Mouse (Mus musculus) brain, embryonic 18.5 days (tissue): Measurements from ENCODE around the gene Fgf9.

ENCODE experiments used
- DNase-seq: peaks from one replicate; pipeline ENCODE4 v3.0.0-alpha.2; 2012; ENCODE audit warnings: low read depth, low spot score

Gene Fgf9

DNA sequence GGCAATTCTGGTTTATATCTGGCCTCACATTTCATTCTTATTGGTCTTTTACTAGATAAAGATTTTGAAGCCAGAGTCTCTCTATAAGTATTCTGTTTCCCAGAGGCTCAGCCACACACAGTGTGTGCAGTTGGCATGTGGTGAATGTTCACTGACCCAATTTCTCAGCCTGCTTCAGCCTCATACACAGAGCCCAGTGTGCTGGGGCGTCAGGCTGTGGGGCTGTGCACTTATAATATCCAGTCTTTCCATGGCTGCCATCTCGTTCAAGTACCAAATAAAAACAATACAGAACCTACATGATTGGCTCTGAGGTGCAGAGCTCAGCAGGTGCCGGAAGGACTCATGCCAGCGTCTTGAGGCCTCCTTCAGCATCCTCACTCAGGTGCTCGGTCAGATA is 19.1 kb downstream of the Fgf9 start:
- no peak for DNase-seq

DNA sequence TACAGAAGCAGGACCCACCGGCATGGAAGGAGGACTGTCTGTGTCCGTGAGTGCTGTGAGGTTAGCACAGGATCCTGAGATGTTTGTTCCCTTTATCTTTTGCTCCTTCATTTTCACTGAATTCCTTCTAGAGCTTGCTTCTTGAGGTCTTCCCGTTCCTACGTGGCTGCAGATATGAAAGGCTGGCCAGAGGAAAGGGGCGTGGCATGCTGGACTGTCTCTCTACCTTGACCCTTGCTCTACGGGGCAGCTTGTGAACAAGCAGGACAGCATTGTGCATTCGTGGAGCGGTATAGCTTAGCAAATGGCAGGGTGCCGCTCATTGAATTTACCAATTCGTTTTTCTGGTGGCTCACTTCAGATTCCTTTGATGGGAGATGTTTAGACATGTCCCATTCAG is 21.0 kb downstream of the Fgf9 start:
- no peak for DNase-seq

DNA sequence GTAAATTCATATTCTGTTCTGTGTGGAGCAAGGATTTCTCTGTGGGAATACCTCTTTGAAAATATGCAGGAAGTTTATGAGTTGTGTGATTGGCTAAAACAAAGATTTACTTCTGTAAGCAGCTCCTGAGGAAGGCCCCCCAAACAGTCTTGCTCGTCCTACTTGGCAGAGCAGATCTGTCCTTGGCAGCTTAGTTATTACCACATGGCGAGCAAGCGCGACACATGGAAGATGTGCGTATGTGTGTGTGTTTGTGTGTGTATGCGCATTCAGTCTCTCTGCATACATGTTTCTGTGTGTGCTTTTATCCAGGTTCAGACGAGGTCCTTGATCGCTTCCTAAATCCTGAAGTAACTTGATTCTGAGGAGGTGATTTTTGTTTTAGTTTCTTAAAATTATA is 29.3 kb downstream of the Fgf9 start:
- no peak for DNase-seq

DNA sequence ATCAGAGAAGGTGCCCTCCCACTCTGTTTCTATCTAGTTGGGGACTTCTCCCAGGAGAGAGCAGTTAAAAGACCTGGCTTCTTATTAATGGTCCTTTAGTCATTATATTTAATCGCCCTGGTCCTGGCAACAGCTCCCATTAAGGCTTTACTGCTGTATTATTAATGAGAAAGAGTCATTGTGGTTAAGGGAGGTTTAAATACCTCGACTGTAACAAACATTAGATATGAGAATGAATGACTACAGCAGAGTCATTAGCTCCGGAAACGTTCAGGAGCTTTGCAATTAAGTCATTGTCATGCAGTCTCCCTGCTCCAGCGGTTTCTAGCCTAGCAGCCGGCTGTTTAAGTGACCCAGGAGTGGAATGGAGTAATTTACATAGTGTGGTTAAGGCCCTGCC is 31.0 kb downstream of the Fgf9 start:
- no peak for DNase-seq

DNA sequence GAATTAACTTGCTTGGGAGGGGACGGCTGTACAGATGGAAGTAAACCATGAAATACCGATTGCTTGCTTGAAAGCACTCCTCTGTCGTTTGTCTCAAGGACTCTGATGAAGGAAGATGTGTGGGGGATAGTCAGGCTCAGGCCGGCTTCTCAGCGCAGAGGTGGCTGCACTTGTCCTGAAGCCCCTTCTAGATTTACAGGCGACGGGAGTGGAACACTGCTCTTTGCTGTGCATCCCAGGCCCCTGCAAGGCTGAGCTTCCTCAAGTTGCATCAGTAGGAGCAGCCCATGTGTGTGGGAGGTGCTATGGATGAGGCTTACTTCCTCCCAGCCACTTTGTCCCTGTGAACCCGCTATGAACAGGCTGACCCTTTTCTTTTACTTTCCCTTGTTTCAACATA is 33.9 kb downstream of the Fgf9 start:
- no peak for DNase-seq

DNA sequence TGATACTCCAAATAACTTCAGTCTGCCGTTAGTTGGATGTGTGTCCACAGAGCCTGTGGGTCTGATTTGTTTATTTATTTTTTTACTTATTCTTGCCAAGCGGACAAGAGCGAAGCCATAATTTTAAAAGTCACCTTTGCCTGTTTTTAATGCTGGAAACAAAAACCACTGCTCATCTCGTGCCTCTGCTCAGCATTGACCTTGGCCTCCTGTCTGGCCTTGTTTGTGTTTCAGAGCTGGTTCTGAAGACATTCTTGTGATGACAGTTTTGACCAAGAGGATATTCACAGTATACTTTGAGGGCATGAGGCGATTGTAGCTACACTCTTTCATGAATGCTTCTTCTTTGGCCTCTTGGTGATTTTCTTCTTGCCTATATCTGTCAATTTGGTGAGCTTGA is 35.2 kb downstream of the Fgf9 start:
- DNase-seq = no peak

DNA sequence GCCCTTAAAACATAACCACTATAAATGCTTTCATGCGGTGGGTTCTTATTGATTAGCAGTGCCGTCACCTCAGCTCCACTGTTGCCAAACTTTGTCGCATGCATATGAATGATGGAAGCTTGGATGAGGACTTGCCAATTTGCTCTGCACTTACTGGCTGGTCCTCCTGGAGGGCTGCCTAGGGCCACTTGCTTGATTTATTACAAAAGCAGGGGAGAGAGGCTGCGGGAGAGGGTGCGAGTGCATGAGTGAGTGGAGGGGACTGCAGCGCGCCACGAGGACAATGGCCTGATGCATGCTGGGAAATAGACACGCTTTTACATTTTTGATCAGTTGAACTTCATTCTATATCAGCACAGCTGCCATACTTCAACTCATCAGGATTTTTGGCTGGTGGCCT is 39.3 kb downstream of the Fgf9 start:
- DNase-seq = no peak

DNA sequence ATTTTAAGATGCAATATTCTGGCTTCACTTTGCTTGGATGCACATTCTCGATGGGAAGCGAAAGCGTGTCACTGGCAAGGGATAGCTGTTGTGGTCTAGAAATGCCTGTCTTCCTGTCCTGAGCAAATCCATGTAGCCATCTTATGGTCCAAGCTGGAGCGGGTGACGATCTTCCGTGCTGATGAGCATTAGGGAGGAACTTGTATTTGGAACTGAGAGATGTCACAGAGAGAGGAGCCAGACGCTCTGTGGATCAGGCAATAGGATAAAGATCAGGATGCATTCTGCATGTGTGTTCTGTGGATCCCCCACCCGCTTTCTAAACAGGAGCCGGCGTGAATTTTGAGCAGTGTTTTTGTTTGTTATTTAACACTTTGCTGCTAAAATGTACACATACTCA is 41.2 kb downstream of the Fgf9 start:
- DNase-seq = no peak

DNA sequence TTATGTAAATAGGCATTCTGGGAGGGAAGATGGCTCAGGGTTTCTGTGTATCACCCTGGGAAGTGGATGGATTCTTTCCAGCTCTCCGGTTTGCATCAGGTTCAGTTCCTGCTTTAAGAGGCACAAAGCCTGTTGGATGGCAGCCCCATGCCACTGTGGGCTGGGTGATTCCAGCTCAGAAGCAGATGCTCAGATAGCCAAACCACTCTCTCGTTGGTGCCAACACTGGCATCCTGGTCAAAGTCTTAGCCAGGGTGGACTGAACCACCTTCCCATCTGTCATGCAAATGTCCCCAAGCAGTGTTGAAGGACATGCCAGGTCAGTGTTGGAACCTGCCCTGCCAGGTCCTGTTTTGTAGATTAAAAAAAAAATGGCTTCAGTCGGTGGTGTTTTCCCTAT is 42.0 kb downstream of the Fgf9 start:
- no peak for DNase-seq

DNA sequence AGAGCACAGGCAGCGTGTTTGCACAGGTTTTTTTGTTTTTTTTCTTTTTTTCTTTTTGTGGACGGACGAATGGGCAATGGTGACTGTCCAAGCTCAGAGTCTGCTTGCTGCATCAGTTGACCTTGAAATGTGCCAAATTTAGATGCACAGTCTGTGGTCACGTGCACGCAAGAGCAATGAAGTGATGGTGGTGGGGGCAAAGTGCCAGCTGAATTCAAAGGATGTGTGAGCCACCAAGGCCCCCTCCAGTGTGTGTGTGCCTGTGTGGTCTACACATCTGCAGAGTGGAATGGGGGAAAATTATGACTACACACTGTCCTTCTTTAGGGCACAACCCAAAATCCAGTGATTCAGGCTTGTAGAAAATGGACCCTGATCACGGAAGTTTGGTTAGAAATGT is 42.8 kb downstream of the Fgf9 start:
- no peak for DNase-seq

DNA sequence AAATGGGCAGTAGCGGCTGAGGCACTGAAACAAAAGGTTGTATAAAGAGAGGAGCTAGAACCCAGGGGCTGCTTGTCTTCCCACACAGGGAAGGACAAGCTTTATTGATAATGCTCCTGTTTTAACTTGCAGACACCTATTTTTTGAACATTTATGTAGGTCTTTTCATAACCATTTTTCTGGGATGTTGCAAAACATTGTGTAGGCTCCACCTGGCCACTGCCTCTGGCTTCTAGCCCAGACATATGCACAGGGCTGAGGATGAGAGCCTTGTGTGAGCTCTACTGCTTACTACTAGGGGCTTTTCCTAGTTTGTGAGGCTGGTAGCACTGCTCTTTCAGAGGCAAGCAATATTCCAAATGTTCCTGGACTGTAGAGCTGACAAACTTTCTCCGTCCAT is 43.8 kb downstream of the Fgf9 start:
- DNase-seq = no peak

DNA sequence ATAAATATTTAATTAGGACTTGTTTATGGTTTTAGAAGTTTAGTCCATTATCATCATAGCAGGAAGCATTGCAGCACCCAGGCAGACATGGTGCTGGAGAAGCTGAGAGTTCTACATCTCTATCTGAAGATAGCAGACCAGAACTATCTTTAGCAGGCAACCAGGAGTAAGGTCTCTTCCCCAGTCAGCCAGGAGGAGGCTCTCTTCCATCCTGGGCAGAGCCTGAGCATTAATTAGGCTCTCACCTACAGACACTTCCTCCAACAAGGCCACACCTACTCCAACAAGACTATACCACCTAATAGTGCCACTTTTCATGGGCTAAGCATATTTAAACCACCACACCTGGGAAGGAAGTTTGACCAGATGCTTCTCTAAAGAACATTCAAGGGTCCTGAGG is 54.3 kb downstream of the Fgf9 start:
- DNase-seq = no peak

DNA sequence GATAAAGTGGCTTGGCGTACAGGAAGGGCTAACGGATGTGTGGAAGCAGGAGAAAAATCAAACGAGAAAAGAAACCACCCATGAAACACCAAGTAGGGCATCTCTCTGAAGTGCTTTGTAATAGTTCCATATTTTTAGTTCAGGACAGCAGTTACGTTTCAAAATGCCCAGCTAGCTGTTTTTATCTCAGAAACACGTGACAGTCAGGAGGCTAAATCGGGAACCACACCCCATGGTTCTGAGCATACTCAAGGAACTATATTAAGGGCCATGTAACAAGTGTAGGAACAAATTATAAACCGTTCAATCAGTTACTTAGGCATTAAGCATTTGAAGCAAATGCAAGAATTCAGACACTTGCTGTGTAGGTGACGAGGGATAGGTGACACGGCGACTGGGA is 56.2 kb downstream of the Fgf9 start:
- no peak for DNase-seq

DNA sequence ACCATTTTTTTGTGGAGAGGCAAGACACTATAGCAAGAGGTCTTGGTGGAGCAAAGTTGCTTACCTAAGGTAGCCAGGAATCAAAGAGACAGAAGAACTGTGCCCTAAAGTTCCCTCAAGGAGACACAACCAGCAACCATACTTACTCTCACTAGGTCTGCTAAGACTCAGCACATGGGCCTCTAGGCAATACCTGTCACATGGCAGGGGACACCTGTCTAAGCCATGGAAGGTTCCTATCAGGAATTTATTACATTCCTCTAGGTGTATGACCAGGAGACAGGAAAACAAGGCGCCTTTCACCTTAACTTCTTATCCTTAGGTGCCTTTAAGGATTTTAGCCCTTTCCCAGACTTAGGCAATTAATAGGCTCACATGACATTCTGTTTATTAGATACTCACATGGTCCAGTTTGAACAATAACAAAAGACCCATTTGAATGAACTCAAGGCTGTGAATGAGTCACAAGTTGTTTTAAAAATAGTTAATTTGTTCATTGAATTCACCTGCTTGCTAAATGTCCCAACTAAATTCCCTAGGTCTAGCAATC is 69.2 kb downstream of the Fgf9 start:
- DNase-seq = no peak

DNA sequence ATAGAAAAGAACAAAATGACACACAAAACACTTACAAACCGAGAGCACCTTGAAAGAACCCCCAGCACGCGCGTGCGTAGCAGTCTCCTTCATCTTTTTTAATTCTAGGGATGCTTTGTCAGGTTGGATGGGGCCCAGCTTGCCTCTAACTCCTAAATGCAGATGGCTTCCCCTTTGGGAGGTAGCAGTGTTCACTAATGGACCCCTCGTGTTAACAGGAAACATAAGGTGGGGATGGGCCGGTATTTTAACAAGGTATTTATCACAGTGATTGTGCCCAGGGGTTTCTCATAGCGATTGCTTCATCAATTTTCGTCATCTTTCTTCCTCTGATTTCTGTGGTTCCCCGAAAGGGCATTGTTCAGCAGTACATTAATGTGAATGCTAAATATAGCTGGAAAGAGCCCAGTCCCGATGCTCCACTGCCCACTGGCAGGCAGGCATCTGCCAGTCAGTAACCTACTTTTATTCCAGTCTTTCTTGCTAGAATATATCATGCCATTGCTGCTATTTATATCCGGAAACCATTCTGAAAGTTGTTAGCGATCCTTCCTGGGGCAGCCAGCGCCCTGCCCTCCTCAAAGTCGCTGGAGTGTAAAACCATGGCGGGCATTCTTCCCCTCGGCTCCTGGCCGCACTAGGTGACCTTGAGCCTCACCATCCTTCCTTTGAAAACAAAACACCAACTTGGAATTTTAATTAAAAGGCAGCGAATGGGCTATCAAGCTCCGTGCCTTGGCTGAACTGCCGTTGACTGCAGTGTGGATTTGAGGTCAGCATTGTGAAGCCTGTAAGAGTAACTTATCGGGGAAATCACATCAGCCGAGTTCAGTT is 79.5 kb downstream of the Fgf9 start:
- no peak for DNase-seq

DNA sequence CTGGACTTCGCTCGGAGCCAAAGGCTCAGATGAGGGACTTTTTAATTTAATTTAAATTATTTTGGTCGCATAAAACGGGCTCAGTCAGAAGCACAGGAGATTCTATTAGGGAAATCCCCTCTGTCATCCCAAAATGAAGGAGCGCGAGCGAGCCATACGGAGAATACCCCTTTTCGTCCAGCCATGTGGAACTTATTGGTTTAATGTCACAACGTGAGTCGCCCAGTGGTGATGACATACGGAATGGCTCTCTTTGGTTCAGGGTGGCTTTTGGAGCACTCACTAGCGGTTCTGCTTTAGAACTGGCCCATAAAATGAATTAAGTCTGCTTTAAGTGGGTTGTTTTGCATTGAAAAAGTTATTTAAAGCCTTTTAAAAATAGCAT is 80.1 kb downstream of the Fgf9 start:
- no peak for DNase-seq

DNA sequence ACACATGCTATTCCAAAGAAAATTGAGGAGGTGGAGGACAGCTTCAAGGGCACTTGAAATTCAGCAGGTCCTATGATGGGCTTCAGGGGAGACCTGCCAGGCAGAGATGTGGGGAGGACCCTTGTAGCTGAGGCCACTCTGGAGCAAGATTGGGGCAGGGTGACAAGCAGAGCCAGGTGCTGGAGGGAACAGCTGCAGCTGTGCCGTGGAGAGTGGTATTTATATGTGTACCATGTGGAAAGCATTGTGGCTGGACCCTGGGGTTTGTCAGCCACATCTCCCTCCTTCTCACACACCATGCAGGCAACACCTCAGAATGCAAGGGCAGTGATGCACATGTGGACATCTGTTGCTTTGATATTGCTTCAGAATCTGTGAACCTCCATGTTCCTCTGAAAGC is 81.8 kb downstream of the Fgf9 start:
- no peak for DNase-seq

DNA sequence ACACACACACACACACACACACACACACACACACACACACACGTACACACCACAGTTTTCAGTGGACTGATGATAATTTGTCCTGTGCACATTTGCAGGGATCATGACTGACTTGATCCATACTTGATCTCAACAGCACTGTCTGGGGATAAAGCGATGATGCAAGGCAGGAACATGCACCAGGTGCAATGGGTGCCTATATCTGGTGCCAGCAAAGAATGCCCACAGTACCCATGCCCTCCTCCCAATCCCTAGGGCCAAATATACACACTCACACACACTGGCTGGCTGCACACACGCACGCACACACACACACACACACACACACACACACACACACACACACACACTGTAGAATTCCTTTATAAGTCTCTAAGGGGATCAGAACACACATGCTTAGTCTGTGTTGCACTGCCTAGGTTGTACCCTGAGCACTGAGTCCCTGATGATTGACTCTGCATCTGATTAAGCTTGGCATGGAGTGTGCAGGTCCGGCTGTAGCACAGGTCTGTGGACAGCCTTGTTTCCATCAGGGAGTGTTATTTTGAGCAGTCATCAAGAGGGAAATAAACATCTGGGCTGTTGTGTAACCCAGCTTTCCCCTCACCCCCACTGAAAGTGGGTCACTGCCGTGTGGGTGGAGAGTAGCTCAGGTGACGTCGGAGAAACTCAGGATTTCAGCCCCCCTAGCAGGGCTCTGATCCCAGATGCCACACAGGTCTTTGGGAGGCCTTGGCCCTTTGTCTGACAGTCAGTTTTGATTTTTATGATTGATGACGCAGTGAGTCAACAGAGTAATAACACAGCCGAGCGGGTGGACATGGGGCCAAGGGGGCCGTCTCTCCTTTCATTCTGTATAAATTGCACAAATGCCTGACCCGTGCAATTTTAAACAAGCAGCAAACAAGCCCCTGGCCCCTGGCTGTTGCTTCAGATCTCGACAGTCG is 83.4 kb downstream of the Fgf9 start:
- no peak for DNase-seq

DNA sequence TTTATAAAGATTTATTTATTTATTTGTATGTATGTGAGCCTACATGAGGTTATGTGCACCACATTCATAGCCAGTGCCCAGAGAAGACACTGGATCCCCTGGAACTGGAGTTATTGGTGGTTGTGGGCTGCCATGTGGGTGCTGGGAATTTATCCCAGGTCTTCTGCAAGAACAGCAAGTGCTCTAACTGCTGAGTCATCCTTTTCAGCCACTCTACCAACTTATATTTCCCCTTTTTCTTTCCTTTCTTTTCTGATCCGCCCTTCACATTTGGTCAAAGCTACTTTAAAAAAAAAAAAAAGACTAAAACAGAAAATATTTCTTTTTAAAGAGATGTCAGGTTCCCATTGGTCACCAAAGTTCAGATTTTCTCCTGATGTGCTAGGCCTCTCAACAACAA is 90.3 kb downstream of the Fgf9 start:
- DNase-seq = no peak
